Mouse (Mus musculus) T-helper 17 cell (primary cell): ENCODE results near the gene Wdfy1.

ENCODE experiments used
- in situ Hi-C, 2 experiments: fragments of 300-600 bp; cut with MboI, MseI; formaldehyde crosslinking; loops; 1 replicate in 1 of 2; 2 replicates in 1 of 2; pipeline ENCODE4 v1.15.1; 2025; ENCODE audit warnings: high pct_unique_total_duplicates in 2 of 2

Wdfy1 gene

GRCm38 (mm10) chr1:79714152-79714923 lies 61.6 kb downstream of the Wdfy1 start:
- in situ Hi-C loops: loop anchor here in 1 of 2 experiments (5.0 kb wide), 1 partner anchor 48 kb away; no protein-coding TSS in a partner anchor

- in situ Hi-C loops: loop anchor here in 1 of 2 experiments (5.0 kb wide), 1 partner anchor 49 kb away; no protein-coding TSS in a partner anchor
Observed at GRCm38 (mm10) chr1:79713081-79713480, 62.9 kb downstream of the Wdfy1 start.

GRCm38 (mm10) chr1:79711147-79712126 lies 64.5 kb downstream of the Wdfy1 start:
- in situ Hi-C loops: loop anchor here in 1 of 2 experiments (5.0 kb wide), 1 partner anchor 51 kb away; no protein-coding TSS in a partner anchor

GRCm38 (mm10) chr1:79710678-79711077 lies 65.3 kb downstream of the Wdfy1 start:
- in situ Hi-C loops: loop anchor here in 1 of 2 experiments (5.0 kb wide), 1 partner anchor 52 kb away; no protein-coding TSS in a partner anchor

- in situ Hi-C loops: loop anchor here in 1 of 2 experiments (5.0 kb wide), 1 partner anchor 52 kb away; no protein-coding TSS in a partner anchor
Observed at GRCm38 (mm10) chr1:79710216-79710615, 65.7 kb downstream of the Wdfy1 start.

- in situ Hi-C loops: loop anchor here in 1 of 2 experiments (10.0 kb wide), 1 partner anchor 397 kb away; no protein-coding TSS in a partner anchor
Observed at GRCm38 (mm10) chr1:79707383-79707782, 68.6 kb downstream of the Wdfy1 start.

- in situ Hi-C loops: loop anchor here in 1 of 2 experiments (10.0 kb wide), 1 partner anchor 398 kb away; no protein-coding TSS in a partner anchor
Observed at GRCm38 (mm10) chr1:79706707-79707106, 69.2 kb downstream of the Wdfy1 start.

GRCm38 (mm10) chr1:79704672-79705071 lies 71.3 kb downstream of the Wdfy1 start:
- in situ Hi-C loops: loop anchor here in 1 of 2 experiments (10.0 kb wide), 1 partner anchor 400 kb away; no protein-coding TSS in a partner anchor

GRCm38 (mm10) chr1:79703520-79703919 lies 72.4 kb downstream of the Wdfy1 start:
- in situ Hi-C loops: loop anchor here in 1 of 2 experiments (10.0 kb wide), 1 partner anchor 401 kb away; no protein-coding TSS in a partner anchor

- in situ Hi-C loops: no loop called here
Observed at GRCm38 (mm10) chr1:79698506-79698905, 77.4 kb downstream of the Wdfy1 start.

GRCm38 (mm10) chr1:79697382-79697781 lies 78.6 kb downstream of the Wdfy1 start:
- in situ Hi-C loops: no loop called here

GRCm38 (mm10) chr1:79696933-79697332 lies 79.0 kb downstream of the Wdfy1 start:
- in situ Hi-C loops: no loop called here

GRCm38 (mm10) chr1:79692482-79692881 lies 83.5 kb downstream of the Wdfy1 start:
- in situ Hi-C loops: no loop called here

GRCm38 (mm10) chr1:79687254-79687653 lies 88.7 kb downstream of the Wdfy1 start:
- in situ Hi-C loops: no loop called here

- in situ Hi-C loops: loop anchor here in 1 of 2 experiments (5.0 kb wide), 3 partner anchors 102 to 962 kb away; no protein-coding TSS in a partner anchor
Observed at GRCm38 (mm10) chr1:79684027-79684426, 91.9 kb downstream of the Wdfy1 start.

- in situ Hi-C loops: loop anchor here in 1 of 2 experiments (5.0 kb wide), 3 partner anchors 101 to 961 kb away; no protein-coding TSS in a partner anchor
Observed at GRCm38 (mm10) chr1:79682936-79683335, 93.0 kb downstream of the Wdfy1 start.

GRCm38 (mm10) chr1:79680777-79681176 lies 95.2 kb downstream of the Wdfy1 start:
- in situ Hi-C loops: loop anchor here in 1 of 2 experiments (5.0 kb wide), 3 partner anchors 98 to 958 kb away; no protein-coding TSS in a partner anchor

GRCm38 (mm10) chr1:79678117-79678684 lies 97.7 kb downstream of the Wdfy1 start:
- in situ Hi-C loops: loop anchor here in 1 of 2 experiments (5.0 kb wide), 1 partner anchor 951 kb away; no protein-coding TSS in a partner anchor

GRCm38 (mm10) chr1:79675716-79676115 lies 100.2 kb downstream of the Wdfy1 start:
- in situ Hi-C loops: loop anchor here in 1 of 2 experiments (5.0 kb wide), 1 partner anchor 948 kb away; no protein-coding TSS in a partner anchor

- in situ Hi-C loops: no loop called here
Observed at GRCm38 (mm10) chr1:79671543-79672337, 104.2 kb downstream of the Wdfy1 start, which contains the start of gene Ap1s3. TSS of gene Ap1s3 (minus strand) at chr1:79671972.
